Mouse (Mus musculus) adrenal gland, postnatal 36 days (tissue): ENCODE measurements around the gene Tnc. TPM values are rescaled to one million over a fixed set of nuclear protein-coding genes. Genes with fewer than 3 reads are reported as not detected.
A peak's percentile ranks its signal among the peaks of the same experiment; 100 is the strongest.
"Not testable (repeated sequence)": the region's sequence is repeated elsewhere in the genome, so short reads cannot be mapped to it uniquely, and the experiment has no call there.

Experiments used
- DNase-seq, 2 experiments: peaks; one replicate each; pipeline ENCODE4 v3.0.0; 2021; ENCODE audit warnings: mixed read lengths in 1 of 2
- total RNA-seq, 2 experiments: library from RNA; stranded (reverse); gene quantifications; 2 replicates each; pipeline ENCODE4 v1.2.3; 2021

Tnc gene
- total RNA-seq, 2 experiments from 2014 or later: 2.7 to 3.5 TPM

GRCm38 (mm10) chr4:63969891-63970290 lies 76.9 kb downstream of the Tnc start:
- DNase-seq: no peak

DNA sequence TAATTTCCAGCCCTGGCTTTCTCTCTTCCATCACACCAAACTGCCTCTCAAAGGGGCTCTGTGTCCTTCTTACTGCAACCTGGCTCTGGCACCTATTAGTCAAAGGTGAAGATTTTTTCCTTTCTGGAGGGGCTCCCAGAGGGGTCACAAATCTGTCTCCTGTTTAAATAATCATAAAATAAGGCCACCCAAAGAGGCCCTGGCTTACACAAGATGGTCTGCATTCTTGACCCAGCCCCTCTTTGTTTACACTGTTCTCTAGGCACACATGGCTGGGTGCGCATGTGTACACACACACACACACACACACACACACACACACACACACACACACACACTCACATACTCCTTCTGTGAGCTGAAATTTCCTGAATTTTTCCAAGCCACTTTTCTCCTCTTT lies 83.4 kb downstream of the Tnc start:
- no peak for DNase-seq

DNA sequence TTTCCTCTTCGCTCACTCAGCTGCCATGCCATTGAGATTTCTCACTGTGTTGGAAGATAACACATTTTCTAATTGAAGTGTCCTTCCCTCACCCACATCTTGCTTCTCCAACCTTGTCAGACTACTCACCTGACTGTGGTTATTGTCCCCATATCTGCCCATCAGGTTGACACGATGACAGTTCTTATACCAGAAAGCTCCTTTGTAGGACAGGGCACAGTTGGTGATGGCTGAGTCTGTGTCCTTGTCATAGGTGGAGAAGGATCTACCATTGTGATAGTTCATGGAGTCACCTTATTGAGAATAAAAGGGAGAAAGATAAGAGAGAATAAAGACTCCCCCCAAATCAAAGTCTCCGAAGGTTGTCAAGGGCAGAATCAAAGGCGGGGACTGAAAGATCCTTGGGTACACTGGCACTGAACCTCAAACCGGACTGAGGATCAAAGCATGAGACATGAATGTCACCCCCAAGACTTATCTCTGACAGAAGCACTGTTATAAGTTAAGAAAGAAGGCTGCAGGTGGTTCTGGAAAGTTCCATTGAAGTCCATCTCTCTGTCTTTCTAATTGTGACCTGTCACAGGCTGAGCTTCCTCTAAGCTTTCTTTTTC lies 84.9 kb downstream of the Tnc start:
- DNase-seq: no peak

DNA sequence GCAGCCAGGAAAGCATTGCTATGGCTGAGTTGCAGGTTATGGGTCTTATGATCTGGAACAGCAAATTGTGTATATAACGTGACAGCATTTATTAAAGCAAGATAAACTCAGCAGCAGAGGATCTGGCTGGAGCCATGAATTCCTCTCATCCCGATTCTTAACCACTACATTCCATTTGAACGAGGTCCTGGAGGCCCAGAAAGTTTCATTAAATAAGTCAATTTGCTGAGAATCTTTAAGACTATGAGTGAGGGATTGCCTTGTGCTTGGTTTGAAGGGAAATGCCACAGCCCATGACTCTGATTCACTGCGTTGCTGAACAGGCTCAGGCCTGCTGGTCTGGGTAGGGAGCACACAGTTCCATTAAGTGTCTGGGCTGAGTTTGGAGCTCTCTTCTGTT lies 88.2 kb downstream of the Tnc start:
- DNase-seq: no peak

DNA sequence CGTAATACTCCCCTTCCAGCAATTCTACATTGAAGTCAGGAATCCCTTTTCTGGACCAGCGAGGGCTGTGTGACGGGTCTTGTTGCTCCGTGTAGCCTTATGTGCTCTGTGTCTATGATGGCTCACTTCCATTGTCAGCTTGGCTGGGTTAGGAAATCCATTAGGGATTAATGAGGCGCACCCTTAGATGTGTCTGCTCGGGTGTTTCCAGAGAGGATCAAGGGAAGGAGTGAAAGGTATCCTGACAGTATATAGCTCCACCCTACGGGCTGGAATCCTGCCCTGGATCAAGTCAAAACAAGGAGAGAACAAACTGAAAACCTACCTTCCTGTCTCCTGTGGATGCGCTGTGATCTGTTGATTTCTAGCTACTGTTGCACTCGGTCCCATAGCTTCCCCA lies 96.8 kb downstream of the Tnc start:
- DNase-seq: no peak

GRCm38 (mm10) chr4:63948688-63949073 lies 98.1 kb downstream of the Tnc start:
- not testable (repeated sequence) for DNase-seq

DNA sequence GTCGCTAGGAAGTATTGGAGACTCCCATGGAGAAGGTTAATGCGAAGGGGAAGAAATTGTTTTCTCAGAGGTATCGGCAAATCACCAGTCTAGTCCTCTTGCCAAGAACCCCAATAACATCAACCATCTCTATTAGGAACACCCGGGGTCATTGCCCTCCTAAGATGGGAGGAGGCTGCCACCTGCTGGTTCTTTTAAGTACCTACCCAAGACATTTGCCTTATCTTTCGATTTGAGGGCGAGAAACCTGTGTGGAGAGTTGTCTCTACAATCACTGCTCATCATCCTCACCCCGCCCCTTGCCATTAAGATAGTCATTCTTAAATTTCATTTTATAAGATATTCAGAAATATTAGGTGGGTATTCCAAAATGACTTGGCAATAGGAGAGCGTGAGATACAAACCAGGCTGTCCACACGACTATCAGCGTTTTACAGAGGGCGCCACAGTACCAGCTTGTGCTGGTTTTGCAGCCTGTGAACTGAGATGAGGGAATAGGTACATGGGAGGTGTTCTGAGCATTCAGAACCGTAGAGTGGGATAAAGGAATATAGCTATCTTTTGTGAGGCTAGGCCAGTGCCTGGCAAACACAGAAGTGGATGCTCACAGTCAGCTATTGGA lies 98.6 kb downstream of the Tnc start:
- peak; percentile 57 to 77 for DNase-seq

DNA sequence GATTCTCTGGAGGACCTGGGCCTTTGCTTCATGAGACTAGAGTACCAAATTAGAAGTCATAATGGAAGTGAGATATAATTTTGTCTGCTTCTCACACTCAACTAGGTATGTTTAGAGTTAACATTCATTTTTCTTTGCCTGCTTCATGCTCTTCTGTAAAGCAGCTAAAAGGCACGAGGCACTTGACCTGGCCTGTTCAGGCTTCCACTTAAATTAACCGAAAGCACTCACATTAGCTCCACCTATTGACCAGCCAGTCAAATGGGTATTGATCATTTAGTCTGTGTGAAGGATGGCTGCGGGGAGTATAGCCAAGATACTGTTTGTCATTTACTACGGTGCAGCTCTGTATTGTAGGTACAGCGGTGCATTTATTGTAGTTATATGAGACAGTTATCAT lies 103.0 kb downstream of the Tnc start:
- no peak for DNase-seq

DNA sequence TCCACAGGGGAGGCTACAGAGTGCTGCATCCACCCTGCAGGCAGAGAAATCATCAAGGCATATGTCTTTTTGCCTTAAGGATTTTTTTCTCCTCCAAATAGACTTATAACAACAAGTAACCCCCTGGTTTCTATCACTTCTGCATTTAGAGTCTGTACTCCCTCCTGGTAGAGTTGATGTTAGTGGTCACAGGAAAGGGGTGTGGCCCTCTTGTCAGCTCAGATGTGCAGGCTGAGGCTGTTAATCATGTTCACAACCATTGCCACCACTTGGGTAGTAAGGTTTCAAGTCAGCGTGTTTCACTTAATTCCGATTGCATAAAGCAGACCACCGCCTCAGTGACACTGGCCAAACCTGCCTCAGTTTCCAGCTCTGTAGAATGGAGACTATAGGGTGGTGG lies 103.9 kb downstream of the Tnc start:
- no peak for DNase-seq

GRCm38 (mm10) chr4:63941420-63941819 lies 105.4 kb downstream of the Tnc start:
- DNase-seq: no peak

DNA sequence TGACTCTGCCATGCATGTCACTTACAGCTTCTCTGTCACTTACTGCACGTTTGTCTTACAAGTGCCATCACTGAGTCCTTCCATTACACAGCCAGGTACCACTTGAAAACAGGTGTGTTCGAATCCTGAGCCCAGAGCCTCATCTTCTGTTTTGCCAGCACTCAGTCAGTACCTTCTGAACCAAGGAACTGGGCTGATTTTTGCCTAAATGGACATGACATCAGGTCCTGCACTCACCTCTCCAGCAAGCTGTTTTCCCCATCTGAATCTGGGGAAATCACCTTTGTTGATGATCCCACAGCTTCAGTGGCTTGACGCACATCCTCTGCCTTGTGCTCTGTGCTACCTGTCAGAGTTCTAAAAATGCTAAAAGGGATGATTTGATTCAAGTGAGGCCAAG lies 107.4 kb downstream of the Tnc start:
- no peak for DNase-seq

GRCm38 (mm10) chr4:63935960-63936359 lies 110.9 kb downstream of the Tnc start:
- no peak for DNase-seq

DNA sequence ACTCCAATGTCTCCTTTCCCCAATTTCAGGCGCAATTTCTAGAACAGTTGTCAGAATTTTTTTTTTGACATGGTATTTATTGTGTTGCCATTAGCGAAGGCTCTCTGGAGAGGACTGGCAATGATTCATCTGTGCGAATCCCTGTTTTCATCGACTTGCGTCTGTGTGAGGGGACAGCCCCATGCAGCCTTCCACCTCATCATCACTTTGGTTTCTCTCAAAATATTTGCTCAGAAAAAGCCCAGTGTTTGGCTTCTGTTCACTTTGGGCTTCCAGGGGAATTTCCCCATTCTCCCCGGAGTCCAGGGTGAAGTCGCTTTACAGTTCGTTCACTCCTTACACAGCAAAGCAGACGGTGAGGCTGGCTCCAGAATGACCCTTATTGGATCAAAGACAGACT lies 111.5 kb downstream of the Tnc start:
- no peak for DNase-seq

DNA sequence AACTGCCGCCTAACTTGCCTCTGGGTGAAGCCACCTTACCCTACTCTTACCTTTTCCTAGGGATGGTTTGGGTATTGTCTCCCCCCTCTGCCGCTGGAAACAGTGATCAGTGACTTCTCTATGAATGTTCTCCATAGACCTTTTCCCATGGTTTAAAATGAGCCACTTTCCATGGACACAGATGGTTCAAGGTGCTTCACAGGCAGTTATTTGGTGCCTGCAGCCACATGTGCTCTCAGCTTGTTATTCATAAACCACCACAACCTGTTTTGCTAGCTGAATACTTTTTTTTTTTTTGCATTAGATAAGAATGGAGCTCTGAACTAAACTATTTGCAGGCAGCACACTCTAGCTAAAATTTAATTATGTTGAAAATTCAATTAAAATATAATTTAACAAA lies 116.0 kb downstream of the Tnc start:
- DNase-seq: no peak

DNA sequence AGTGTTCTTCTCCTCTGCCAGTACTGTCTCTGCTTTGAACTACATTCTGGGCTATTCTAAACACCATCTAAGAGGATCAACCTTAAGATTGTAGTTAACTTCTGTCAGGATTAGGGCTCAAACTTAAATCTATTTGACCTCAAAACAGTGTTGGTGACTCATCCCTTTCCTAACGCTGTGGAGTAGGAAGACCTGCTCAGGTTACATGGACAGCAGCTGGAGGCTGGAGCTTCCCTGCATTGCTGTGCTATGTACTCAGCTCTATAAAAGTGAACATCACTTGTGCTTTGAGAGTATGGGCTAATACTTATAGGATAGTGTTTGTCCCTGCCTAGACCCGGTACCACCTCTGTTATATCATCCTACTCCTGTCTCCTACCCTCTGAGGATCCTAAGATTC lies 117.3 kb downstream of the Tnc start:
- no peak for DNase-seq

DNA sequence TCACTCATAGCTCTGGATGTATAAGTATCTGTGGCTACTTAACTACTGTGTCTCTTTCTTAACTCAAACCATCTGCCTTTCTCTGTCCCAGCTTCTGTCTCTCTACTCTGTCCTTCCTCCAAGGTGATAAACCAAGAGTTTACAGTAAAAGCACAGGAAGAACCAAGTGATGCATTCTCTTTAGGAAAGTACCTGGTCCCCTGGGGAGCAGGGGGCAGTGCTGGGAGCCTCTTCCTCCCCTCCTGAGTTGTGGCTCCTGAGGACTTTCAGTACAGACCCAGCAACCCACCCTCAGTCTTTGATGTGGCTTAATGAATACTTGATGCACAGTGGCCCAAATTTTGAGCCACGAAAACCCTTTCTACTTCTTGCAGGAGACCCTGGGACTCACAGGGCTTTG lies 118.6 kb downstream of the Tnc start:
- no peak for DNase-seq

GRCm38 (mm10) chr4:63917181-63917580 lies 129.6 kb downstream of the Tnc start:
- no peak for DNase-seq

DNA sequence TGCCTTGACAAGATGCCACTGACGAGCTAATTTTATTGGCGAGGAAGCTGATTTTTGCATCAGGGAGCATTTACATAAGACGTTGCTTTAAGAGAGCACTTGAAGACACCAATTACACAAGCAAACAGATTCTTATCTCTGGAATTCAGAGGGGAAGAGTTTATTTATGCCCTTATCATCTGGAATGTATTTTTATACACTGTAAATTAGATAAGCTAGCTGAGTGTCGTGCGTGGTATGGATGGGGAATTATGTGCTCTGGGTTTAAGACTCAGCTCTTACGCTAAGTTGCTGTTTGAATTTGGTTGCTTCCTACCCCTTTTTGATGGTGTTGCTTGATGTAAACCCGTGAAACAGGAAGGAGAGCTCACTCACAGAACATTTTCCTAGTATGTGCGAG lies 130.1 kb downstream of the Tnc start:
- no peak for DNase-seq

DNA sequence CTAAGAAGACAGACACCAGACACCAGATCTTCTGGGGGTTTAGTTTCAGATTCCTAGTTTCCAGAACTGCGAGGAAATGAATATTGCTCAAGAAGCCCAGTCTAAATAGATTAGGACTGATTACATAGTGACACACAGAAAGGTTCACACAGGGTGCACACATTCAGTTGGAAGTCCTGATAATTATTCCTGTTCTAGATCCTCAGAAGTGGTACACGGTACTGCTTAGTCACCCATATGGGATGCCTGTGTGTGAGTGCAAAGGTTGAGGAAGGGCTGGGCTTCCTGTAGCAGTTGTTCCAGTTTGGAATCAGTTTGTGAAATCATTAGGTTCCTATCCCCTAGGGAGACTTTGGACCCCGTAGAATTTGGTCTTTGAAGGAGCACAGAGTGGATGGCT lies 130.5 kb downstream of the Tnc start:
- no peak for DNase-seq

Other genes starting within 250 kb of the Tnc start
- gene Tnfsf8, start 185.7 kb downstream of the Tnc start, total RNA-seq: under 1 TPM in 1 of 2 experiments, not detected in 1; 0.07 TPM